Mouse (Mus musculus) ZHBTc4 (cell line): ENCODE measurements around the gene Rps15.
A peak's percentile ranks its signal among the peaks of the same experiment; 100 is the strongest.

Experiments used
- DNase-seq: peaks from one replicate; pipeline ENCODE4 v3.0.0-alpha.2; 2011; ENCODE audit warnings: low read depth, low spot score

Rps15 gene

GRCm38 (mm10) chr10:80288657-80289056, 3.6 kb upstream of the Rps15 start:
- peak; percentile 41 for DNase-seq

- peak; percentile 70 for DNase-seq
These were observed 1.1 kb downstream of the Rps15 start for GRCm38 (mm10) chr10:80293325-80293724.

- DNase-seq = peak; percentile 32
These were observed 2.1 kb downstream of the Rps15 start for GRCm38 (mm10) chr10:80294311-80294710.

GRCm38 (mm10) chr10:80294788-80295303, 2.6 kb downstream of the Rps15 start:
- DNase-seq = peak; percentile 39

- DNase-seq = peak; percentile 79
These were observed 3.6 kb downstream of the Rps15 start, which contains the start of gene Apc2 for GRCm38 (mm10) chr10:80295618-80296425. Gene Apc2, plus strand, starts transcription at chr10:80295977.

- DNase-seq = no peak
These were observed 4.6 kb downstream of the Rps15 start for GRCm38 (mm10) chr10:80296824-80297223.

- DNase-seq = no peak
These were observed 5.4 kb downstream of the Rps15 start for GRCm38 (mm10) chr10:80297526-80298133.

- DNase-seq = peak; percentile 72
These were observed 6.5 kb downstream of the Rps15 start for GRCm38 (mm10) chr10:80298571-80299281.

GRCm38 (mm10) chr10:80299301-80299700, 7.0 kb downstream of the Rps15 start:
- no peak for DNase-seq

GRCm38 (mm10) chr10:80299824-80300223, 7.6 kb downstream of the Rps15 start:
- no peak for DNase-seq

GRCm38 (mm10) chr10:80300672-80301181, 8.5 kb downstream of the Rps15 start:
- DNase-seq = no peak

GRCm38 (mm10) chr10:80301256-80302081, 9.2 kb downstream of the Rps15 start:
- DNase-seq = no peak

GRCm38 (mm10) chr10:80302082-80302355, 9.8 kb downstream of the Rps15 start:
- DNase-seq = no peak

GRCm38 (mm10) chr10:80302471-80302881, 10.2 kb downstream of the Rps15 start:
- DNase-seq = no peak

GRCm38 (mm10) chr10:80304458-80304857, 12.2 kb downstream of the Rps15 start:
- DNase-seq = no peak

GRCm38 (mm10) chr10:80304862-80305261, 12.6 kb downstream of the Rps15 start:
- DNase-seq = peak; percentile 92

- no peak for DNase-seq
These were observed 19.3 kb downstream of the Rps15 start for GRCm38 (mm10) chr10:80311560-80311959.

- no peak for DNase-seq
These were observed 20.6 kb downstream of the Rps15 start for GRCm38 (mm10) chr10:80312586-80313504.

GRCm38 (mm10) chr10:80313627-80314201, 21.5 kb downstream of the Rps15 start:
- DNase-seq = peak; percentile 57

- DNase-seq = no peak
These were observed 22.3 kb downstream of the Rps15 start for GRCm38 (mm10) chr10:80314494-80315001.
